Mouse (Mus musculus) inflammation-experienced regulatory T-cells, adult 6 months (primary cell): Measurements from ENCODE around the gene Gm28308. TPM values are rescaled to one million over a fixed set of nuclear protein-coding genes. Genes with fewer than 3 reads are reported as not detected.

Experiments
- ATAC-seq: one replicate; pipeline ENCODE4 v1.8.0; 2017
- polyA plus RNA-seq, 3 experiments: library from polyadenylated mRNA; unstranded; fragments of 100-300 nt; shearing (Covaris generic); gene quantifications; one replicate each; pipeline ENCODE4 v1.2.1; 2017

Gene Gm28308
- polyA plus RNA-seq, 3 experiments from 2014 or later, result not detected

DNA sequence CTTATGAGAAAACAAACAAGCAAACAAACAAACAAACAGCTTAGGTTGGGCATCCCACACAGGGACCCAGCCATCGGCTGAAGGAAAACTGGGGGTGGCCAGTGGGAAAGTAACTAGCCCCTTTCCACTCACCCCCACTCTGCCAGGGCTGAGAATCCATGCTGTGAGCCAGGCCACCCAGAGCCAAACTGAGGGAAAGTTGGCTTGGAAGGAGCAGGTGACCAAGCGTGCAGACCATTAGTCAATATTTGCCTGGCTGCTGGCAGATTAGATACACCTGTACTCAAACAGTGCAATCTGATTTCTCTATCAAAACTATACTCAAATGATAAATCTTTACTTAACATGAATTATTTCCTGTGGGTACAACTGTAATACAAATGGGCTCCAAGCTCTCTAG is 31.1 kb downstream of the Gm28308 start:
- ATAC-seq, result no peak

DNA sequence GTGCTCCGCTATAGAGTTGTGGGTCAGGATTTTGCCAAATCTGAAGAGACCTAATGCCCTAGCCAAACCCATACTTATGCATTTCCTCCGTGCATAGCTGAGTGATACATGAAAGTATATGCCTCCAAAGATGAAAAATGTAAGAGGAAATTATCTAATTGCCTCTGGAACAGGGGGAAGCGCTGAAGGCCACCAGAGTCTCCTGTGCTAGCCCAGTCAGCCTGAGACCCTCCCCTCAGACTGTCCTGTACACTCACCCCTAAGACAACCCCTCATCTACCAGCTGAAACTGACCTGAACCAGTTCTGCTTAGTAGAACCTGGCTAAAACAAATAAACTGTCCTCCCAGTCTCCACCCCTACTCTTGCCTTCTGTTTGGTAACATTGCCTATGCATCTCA is 32.4 kb downstream of the Gm28308 start:
- no peak for ATAC-seq

DNA sequence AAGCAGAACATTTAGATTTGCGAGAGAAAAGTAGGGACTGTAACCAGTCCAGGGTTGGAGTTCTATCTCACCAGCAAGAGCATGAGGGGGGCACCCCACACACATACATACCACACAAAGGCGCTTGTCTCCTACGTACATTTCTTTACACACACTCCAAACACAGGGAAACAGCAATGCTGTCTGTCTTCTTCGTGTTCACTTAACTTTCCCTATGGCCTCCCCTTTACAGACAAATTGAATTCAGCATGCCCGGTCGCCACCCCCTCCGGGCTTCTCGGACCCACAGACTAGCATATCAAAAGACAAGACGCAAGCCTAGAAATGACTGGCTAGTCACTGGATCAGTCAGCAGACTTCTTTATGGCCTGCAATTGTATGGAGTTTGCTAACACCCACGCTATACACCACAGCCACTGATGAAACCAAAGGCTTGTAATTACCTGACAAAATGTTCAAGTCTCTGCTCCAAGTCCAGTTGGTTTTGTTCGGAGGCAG is 32.9 kb downstream of the Gm28308 start:
- ATAC-seq, result no peak

DNA sequence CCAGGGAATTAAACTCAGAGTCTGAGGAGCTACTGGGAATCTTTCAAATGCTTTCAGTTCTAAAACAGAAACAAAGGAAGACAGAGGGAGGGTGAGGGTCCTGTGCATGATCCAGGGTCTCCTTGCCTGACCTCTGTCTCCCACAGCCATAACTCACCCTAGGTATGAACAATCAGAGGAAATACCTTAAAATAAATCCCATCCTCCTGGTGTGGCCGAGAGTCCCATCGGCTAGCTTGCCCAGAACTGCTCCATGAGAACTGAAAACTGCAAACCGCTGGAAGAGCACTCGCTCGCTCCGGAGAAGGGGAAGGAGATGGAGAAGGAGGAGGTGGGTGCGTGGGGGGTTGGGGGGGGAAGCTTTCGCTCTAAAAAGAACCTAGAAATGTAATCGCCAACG is 33.4 kb downstream of the Gm28308 start:
- ATAC-seq, result no peak

DNA sequence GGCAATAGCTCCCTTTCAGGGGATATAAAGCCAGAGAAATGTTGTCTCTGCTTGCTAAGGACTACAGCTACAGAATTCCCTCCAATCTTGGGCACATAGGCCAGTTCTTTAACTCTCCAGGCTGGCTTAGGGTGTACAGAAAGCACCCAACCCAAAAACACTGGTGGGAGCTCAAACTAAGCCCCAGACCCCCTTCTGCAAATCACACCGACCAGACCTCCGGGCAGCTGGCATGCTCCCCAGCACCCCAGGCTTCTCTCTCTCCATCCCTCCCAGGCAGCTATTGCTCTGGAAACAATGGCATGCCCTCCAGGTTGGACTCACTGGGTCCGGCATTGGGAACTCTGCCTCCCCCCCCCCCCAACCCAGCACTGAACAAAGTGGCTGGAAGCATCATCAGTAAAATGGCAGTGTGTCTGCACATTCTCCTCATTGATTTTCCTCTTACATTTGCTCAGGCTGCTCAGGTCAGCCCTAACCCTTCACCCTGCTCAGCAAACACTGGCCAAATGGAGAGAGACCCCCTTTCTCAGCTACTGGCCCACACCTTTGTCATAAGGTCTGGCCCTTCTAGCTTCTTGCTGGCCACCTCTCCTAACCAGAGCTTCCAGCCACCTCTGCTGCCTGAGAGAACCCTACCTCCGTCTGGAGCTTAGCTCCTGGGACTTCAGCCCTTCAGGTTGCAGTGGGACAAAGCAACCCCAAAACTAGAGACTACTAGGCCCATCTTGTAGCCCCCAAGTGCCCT is 34.0 kb downstream of the Gm28308 start:
- ATAC-seq, result no peak

DNA sequence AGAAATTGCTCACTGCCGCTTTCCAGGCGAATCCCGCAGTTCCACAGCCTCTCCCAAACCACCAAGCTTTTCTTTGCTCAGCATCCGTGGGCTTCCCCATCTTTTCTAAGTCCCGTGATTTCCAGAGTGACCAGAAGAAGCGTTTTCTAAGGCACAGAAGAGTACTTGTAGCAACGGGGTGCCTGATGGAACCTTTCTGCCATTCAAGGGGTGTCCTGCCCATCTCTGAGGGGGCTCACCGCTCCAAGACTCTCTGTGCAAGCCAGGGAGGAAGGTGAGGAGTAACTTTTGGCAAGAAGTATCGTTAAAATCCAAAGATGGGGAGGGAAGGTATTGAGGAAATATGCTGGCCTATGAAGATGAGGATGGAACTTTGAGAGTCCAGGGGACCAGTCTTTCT is 35.3 kb downstream of the Gm28308 start:
- no peak for ATAC-seq

DNA sequence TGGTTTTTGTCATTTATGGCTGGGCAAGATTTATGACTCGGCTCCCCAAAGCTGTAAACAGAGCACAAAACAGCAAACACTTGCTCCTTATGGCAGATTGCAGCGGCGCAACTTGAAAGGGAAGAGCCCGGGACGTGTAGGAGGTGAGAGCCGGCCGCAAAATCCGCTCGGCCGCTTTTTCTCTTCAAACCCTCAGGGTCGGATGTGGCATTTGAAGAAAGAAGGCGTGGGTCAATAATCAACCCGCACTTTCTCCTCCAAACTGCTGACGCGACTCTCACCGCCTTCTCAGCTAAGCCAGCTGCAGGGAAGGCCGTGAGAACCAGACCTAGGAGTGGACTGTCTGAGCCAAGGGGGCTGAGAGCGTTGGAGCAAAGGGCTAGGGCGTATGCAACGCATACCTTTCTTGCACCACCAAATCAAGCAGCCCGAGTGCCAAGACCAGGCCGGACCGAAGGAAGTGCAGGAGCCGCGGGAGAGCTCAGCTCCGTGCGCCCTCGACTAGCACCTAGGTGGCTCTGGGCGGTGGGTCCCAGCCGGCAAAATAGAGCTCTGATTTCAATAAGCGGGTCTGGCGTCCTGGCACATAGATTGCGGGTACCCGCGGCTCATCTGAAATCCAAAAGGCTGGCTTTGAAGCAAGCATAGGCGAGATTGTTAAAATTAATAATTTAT is 35.9 kb downstream of the Gm28308 start, which contains the start of gene 5730596B20Rik:
5730596B20Rik (plus strand) TSS at position 438 of the 675 bp plus-strand sequence.
- ATAC-seq, result no peak

DNA sequence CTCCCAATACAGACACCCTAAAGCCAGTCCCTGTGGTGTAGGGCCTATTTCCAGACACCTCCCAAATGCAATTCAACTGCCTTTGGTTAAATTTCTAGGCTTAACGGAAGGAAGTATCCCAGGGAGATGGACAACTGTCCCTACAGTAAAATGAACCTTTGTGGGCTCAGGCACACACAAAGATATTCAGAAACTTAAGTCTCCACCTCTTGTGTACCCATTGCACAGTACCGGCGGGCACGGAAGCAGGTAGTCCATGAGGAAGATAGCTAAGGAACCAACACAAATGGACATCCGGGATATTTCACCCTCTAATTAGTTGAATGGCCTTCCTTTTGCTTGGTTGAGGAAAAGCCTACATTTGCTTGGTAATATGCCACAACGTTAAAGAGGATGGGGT is 36.7 kb downstream of the Gm28308 start:
- no peak for ATAC-seq

DNA sequence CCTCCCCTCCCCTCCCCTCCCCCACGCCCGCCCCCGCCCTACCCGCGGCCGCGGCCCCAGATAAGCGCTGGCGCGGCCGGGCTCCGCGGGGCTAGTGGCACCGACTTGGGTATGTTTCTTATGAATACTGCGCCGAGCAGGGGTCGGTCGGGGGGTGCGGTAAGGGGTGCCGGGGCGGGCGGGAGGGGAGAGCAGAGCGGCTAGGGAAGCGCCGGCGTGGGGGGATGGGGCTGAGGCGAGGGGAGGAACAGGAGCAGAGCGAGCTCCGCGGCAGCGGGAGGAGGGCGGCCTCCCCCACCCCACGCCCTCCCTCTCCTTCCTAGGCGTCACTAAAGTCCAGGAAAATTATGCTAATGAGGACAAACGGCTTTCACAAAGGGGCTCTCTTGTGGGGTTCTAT is 37.3 kb downstream of the Gm28308 start:
- ATAC-seq, result no peak

DNA sequence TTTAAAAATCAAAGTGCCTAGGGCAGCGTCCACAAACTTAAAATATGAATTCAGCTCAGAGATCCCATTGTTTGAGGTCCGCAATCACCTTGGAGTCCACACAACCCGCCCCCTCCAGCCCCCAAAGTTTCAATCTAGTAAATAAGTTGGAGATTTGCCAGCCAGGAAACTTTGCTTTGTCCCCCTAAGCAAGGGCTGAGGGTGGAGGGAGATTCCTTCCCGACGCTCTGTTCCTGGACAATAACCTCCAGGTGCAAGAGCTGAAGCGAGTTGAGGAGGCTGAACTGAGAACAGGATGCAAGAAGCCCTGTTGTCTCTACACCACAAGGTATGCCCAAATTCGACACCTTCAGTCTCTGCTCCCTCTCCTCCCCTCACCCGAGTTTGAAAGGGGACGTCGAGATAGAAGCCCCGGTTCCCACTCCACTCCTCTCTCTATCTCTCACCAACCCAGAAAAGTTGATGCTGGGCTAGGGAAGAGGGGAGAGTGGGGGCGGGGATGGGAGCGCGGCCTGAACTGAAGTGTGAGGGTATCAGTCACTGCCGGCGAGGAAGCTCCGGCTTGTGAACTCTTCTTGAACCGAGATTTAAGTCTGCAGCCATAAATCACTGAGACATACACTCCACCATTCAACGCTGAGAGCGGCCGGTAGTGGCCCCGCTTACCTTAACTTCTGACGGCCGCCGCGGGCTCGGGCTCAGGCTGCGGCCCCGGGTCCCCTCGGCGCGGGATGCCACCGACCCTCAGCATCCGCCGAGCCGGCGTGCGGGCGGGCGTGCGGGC is 38.0 kb downstream of the Gm28308 start:
- no peak for ATAC-seq

DNA sequence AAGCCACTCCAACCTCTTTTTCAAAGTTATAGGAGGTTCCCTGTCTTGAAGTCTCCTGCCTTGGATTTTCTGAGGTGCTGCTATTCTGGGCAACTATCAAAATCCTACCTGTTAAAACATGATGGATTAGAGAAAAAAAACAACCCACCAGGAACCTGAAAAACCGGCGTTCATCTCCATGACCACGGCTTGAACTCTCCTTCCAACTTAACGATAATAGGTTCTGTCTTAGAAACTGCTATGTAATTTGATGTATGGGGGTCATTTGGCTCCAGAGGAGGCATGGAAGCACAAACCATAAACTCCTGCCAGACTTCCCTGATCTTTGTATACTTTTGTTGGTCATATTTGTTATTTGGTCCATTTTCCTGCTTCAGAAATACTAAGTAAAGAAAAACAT is 39.5 kb downstream of the Gm28308 start:
- ATAC-seq, result no peak

DNA sequence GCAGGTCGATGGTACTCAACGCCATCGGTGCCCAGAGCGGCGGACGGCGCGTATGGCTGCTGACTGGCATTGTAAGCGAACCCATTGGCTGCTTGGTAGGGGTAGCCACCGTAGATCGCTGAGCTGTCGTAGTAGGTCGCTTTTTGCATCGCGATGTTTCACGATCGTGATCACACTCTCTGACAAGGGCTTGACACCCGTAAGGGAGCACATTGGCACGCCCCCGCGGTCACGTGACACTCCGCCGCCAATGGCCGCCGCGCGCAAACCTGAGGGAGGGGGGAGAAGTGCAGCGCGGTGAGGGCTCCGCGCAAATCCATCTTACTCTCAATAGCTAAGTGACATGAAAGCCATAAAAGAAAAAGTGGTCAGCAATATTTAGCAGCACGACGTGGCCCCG is 40.6 kb downstream of the Gm28308 start:
- ATAC-seq, result no peak

DNA sequence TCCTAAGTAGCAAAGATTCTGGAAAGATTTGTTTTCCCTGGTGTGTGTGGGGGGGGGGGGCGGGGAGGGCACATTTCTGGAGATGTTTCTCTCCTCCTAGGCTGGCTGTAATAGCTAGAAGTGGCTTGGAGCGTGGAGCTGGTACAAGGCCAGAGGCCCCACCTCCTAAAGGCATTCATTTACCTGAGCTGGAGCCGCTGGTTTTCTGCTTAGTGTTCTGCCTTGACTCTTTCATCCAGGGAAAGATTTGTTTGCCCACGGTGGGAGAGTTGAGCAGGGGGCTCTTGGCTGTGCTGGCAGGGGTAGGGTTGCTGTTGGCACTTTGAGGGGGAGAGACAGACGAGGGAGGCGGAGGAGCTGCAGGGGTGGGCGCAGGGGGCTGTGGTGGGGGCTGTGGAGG is 41.2 kb downstream of the Gm28308 start:
- no peak for ATAC-seq

DNA sequence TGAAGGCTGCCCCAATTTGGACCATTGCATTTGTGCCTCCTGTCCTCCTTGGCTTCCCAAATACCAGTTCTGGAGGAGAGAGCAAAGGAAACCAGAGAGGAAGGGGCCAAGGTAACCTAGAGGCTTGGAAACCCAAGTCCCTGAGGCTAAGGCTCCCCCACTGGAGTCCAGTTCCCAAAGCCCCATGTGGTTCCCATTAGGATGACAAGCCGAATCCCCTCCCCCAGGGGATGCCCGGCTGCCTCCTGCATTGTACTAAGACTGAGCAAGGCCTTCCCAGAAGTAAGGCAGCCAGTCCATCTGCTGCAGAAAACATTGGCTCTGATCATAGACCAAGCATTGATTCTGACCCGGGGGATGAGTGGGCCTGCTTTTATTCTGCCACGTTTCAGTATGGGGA is 41.8 kb downstream of the Gm28308 start:
- ATAC-seq, result no peak

DNA sequence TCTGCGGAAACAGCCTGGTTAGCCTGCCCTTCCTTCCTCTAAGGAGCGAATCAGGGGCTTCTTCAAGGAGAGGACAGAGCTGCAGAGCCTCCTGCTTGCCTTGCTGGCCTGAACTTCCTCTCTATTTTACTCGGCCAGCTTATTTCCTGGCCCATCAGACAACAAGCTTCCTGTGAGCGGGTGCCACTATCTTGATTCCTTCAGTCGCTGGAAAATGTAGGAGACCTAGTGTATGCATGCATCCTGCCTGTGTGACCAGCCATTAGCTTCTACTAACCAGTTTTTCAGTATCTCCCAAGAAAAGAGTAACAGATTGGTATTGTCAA is 42.3 kb downstream of the Gm28308 start:
- no peak for ATAC-seq

DNA sequence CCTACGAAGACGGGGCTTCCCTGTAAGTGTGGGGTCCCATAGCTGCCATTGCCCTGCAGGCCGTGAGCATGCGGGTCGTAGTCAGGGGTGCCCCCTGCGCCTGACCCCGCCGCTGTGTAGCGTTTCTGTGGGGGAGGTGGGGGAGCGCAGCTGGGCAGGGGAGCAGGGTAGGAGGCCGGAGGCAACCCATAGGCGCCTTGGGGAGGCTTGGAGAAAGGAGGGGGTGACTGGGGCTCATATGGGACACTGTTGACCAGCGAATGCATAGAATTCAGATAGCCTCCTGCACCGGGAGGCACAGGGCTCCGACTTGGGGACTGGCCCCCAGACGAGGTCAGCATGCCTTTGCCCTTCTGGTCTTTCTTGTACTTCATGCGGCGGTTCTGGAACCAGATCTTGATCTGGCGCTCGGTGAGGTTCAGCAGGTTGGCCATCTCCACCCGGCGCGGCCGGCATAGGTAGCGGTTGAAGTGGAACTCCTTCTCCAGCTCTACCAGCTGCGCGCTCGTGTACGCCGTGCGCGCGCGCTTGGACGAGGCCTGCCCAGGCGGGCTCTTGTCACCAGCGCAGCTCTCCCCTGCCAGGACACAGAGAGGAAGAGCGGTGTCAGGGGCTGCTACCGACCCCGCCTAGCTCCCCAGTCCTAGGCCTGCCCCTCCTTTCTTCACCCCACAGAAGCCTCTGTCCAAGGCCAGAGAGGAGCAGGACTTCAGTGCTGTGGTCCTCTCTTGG is 42.8 kb downstream of the Gm28308 start:
- no peak for ATAC-seq

DNA sequence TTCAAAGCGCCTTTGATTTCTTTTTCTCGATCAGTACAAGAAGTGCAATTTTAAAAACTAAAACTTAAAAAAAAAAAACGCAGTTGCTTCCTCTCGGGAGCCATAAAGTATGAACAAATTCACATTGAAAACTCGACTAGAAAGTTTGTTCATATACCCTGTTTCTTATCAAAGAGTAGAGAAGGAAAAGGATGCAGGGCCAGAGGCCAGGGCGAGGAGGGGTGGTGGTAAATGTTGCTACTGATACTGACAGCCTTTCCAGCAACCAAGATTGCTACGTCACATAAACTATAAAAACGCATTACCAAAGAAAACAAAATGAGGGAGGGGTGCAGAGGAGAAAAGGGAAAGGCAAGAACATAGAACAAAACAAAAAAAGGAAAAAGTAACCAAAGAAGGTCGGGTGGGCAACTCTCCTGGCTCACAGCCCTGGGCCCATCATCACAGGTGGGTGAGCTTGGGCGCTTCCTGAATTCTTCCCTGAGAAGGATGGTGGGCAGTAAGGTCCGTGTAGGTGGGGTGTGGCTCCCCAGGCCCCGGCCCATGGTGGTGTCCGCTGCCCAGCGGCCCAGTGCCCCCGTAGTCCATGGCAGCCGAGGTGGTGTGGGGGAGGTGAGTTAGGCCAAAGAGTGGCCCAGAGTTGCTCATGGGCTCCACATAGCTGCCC is 43.5 kb downstream of the Gm28308 start:
- ATAC-seq, result no peak

DNA sequence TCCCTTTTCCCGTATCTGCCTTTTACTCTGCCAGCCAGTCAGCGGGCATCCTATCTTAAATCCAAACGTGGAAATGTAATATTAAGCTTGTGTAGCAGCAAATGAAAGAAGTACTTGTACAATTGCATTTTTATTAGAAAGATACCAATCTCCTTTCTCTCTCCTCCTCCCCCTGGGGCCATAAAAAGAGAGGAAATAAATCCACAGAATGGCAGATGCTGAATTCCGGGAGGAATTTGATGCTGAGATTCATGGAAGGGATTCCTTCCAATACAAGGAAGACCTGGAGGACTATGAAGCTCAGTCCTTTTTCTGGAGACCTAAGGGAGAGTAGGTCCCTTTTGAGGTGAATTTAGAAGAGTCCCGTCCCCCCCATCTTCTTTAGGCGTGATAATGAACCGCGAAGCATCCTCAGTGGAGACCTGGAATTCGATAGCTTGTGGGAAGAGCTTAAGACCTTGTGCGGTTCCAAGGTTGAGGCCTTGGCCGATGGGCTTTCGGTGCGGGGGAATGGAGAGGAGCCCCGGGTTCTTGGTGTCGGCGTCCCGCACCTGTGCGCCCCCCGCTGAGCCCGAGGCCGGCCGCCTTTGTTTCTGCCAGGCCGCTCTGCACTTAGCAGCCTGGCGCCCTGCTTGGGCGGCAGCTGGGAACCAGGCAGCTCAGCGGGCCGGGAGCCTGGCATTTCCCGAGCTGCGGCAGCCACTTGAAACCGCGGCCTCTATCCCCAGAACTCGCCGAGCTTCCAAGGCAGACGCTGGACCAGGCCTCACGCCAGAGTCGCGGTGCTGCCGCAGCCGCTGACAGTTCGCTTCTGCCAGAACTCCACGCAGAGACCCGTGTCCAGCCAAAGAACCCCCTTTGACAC is 44.7 kb downstream of the Gm28308 start:
- no peak for ATAC-seq

DNA sequence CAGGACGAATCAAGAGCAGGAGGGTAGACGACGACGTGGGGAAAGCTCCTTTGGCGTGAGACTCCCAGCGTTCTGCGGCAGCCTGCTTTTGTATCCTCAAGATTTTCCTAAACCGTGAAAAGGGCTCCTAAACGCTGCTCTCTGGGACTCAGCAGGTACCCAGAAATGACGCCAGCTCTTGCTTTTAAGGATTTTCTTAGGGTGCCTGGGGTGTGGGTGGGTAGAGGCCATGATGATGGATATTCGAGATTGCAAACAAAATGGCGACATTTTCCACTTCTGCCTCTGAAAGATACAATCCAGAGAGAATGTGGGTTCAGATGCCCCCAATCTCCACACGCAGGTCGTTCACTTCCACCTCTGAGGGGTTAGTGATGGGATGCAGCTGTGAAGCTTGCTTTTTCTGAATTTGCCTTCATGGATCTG is 45.4 kb downstream of the Gm28308 start:
- ATAC-seq, result no peak

DNA sequence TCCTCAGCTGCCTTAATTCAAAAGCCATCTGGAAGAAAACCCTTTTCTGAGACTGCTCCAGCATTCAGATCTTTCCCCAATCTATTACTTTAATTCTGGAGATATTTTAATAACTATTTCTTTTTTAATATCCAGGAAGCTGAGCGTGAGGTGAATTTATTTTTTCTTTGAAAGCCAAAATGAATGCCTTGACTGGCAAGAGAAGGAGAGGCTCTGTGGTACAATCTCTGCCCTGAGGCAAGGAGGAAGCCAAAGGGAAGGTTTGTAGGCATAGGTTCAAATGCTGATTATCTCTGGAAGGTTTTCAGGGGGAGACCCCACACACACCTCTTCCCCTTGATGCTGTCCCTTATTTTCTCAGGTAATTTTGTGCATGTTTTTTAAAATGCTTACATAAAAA is 46.0 kb downstream of the Gm28308 start:
- ATAC-seq, result no peak

DNA sequence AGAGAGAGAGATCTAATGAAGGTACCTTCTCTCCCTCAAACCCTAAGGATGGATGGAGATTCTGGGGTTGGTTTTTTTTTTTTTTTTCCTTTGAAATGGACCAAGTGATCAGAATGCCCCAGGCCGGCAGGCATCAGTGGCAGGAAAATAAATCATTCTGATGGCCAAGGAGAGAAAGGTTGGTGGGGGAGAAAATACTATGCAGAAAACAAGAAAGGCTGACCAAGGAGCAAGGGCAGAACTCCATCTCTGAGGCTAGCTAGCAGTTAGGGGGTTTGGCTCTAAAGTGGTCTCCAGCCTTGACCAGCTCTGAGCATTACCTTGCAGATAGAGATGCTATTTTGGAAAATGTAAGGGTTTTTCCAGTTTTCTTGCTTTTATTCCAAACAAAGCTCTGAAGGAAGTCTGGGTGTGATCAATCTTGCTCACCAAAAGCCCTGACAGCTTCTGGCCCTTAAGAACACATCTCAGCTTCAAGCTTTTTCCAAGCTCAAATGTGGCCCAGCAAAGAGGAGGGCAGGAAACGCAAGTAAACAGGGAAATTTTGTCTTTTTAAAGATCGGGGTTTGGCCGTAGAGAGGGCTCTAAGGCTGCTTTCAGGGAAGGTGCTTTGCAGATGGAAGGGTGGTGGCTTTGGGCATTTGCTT is 46.6 kb downstream of the Gm28308 start:
- no peak for ATAC-seq
